Mouse (Mus musculus) kidney, adult 2 months (tissue): ENCODE measurements at regions not wholly inside any gene's neighbourhood (a gene's known extent, or its start where the extent isn't known, plus 50 kb on each side); places are given as distances from the start of the nearest gene placed in this dataset.
"Not testable (repeated sequence)": the region's sequence is repeated elsewhere in the genome, so short reads cannot be mapped to it uniquely, and the experiment has no call there.

Source experiments
- DNase-seq: peaks from one replicate; pipeline ENCODE4 v3.0.0; 2021
- H3K27ac ChIP-seq: fragments of 200-500 bp; 2 replicates; pipeline ENCODE4 v1.5.1; 2012; ENCODE audit warnings: low read depth, low read length, control low read depth, inconsistent platforms; ENCODE audit not compliant: insufficient read depth
- H3K27me3 ChIP-seq: fragments of 200-500 bp; replicated peaks from 2 replicates; pipeline ENCODE4 v1.6.1; 2012; ENCODE audit warnings: mild to moderate bottlenecking, moderate library complexity, low read length, inconsistent platforms; ENCODE audit not compliant: control insufficient read depth, insufficient read depth
- H3K36me3 ChIP-seq: fragments of 200-500 bp; 2 replicates; pipeline ENCODE4 v1.6.1; 2012; ENCODE audit warnings: mild to moderate bottlenecking, moderate library complexity, low read length, inconsistent platforms; ENCODE audit not compliant: control insufficient read depth, insufficient read depth
- H3K4me1 ChIP-seq: fragments of 200-500 bp; 2 replicates; pipeline ENCODE4 v1.6.1; 2011; ENCODE audit warnings: low read length; ENCODE audit not compliant: control insufficient read depth, insufficient read depth
- H3K4me3 ChIP-seq: fragments of 200-500 bp; 2 replicates; pipeline ENCODE4 v1.5.1; 2011; ENCODE audit warnings: mild to moderate bottlenecking, low read depth, low read length, control low read depth; ENCODE audit not compliant: insufficient read depth
- CTCF ChIP-seq: fragments of 200-500 bp; conservative IDR thresholded peaks from 2 replicates; pipeline ENCODE4 v1.5.1; 2011; ENCODE audit warnings: low read depth, mild to moderate bottlenecking, control low read depth, low read length, moderate library complexity, mixed read lengths; ENCODE audit not compliant: insufficient read depth, insufficient read length
- POLR2A ChIP-seq: fragments of 200-500 bp; IDR thresholded peaks from one replicate; pipeline ENCODE4 v1.6.1; 2011; ENCODE audit warnings: low read depth, low read length, control low read depth
- WGBS: fragments of 180-500 bp; shearing (Covaris S2); methylation state at CpG from one replicate; pipeline ENCODE4 v1.1.7; 2018; 5-methylcytosine and 5-hydroxymethylcytosine counted together

DNA sequence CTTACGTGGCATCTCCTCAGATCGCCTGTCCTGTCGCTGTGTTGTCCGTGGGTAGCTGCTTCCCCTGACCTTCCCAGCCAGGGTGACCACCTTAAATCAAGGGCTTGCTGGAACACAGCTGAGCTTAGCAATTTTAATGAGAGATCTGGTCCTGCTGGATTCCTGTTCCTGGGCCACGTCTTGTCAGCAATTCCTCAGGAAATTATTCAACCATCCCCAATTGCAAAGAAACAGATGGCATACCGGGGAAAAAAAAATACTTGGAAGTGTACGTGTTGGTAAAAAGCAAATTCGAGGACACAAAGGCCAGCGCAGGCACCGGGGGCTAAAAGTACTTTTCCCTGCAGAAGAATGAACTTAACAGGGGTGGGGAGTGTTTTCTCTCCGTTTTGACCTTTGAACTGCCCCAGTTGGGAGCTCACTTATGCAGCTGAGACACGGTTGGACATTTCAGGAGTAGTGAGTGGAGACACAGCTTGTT, 107.0 kb upstream of the Rhobtb1 start:
- DNase-seq, result peak; percentile 74
- 25% methylated on average over 12 of the region's 12 CpGs for whole genome bisulfite sequencing

DNA sequence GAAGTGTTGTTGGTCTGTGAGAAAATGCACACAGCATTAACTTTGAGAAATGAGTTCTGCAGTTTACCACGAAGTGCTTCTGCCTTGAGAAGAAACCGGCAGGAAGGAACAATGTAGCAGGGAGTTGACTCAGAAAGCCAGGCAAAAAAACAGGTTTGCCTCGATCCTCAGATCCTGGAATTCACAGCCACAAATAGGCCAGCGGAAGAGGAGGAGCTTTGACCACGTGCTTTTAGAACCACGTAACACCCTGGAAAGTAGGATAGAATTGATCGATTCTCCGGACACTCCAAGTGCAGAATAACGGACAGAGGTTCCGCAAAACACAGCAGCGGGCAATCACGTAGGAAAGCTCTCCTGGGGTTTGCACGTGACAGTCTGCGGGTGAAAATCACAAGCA, 106.0 kb upstream of the Rhobtb1 start:
- no peak for DNase-seq
- H3K4me3 ChIP-seq, result no peak overlapping the region
- H3K27me3 ChIP-seq, result no peaks in the 10 kb centered on the region
- 71% methylated on average over 14 of the region's 14 CpGs for WGBS
- no peaks in the 10 kb centered on the region for H3K36me3 ChIP-seq
- H3K4me1 ChIP-seq, result no peaks in the 10 kb centered on the region; the same call in 1 of the 2 replicates
- TF ChIP-seq POLR2A (no peak), CTCF (no peak)
- H3K27ac ChIP-seq, result no peak overlapping the region

More for the DNA sequence above, 107.0 kb upstream of the Rhobtb1 start:
- no peaks in the 10 kb centered on the region for H3K27me3 ChIP-seq
- H3K27ac ChIP-seq, result peak overlapping the region; percentile 36; the same call in 1 of the 2 replicates
- H3K4me1 ChIP-seq, result no peaks in the 10 kb centered on the region; the same call in 1 of the 2 replicates
- no peaks in the 10 kb centered on the region for H3K36me3 ChIP-seq
- no peak for TF ChIP-seq CTCF
- TF ChIP-seq POLR2A, result no peak
- no peak overlapping the region for H3K4me3 ChIP-seq

DNA sequence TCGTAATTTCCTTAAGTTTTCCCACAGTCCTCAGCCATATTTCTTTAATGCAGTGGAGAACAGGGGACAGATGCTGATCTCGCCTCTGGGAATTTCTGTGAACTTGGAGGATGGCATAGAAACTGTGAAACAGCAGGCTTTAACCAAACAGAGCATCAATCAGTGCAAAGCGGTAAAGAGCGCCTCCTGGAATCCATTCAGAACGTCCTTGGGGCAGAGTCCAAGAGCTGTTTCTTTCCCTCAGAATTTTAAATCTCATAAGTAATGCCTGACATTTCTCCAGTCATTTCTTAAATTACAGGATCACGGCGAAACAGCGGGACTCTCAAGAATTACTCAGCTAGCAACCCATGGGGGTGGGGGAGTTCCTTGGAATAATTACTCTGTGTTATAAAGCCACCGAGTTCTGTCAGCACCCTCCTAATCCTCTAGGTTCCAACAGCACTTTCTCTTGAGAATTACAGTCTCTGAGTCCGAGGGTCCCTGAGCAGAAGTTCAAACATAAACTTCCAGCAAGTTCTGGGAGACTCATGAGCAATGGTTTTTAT, 105.2 kb upstream of the Rhobtb1 start:
- no peak overlapping the region for H3K27ac ChIP-seq
- H3K4me1 ChIP-seq, result no peaks in the 10 kb centered on the region; the same call in 1 of the 2 replicates
- no peaks in the 10 kb centered on the region for H3K36me3 ChIP-seq
- WGBS, result 37% methylated on average over 10 of the region's 10 CpGs
- peak; percentile 33 for DNase-seq
- no peaks in the 10 kb centered on the region for H3K27me3 ChIP-seq
- H3K4me3 ChIP-seq, result no peak overlapping the region
- TF ChIP-seq CTCF, result no peak
- no peak for TF ChIP-seq POLR2A

DNA sequence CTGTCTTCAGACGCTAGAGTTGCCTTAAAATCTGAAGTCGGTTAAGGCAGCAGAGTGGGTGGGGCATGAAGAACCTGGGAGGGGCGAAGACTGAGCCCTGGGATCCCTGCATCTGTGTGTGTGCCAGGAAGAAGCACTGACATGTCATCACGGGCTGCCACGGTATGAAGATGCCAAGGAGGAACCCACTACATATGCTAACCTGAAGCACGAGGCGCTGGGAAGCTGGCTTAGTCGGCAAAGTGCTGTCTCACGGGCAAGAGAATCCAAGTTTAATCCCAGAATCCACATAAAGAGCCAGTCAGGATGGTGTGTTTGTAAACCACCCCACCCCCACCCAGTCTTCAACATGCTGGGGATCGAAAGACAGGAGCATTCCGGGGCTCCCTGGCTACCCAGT, 73.2 kb upstream of the Rhobtb1 start:
- Histone ChIP-seq H3K4me3 (no peak overlapping the region), H3K27me3 (no peaks in the 10 kb centered on the region), H3K27ac (no peak overlapping the region), H3K4me1 (no peaks in the 10 kb centered on the region), H3K36me3 (no peaks in the 10 kb centered on the region)
- DNase-seq, result no peak
- TF ChIP-seq CTCF (no peak), POLR2A (no peak)
- 88% methylated on average over 11 of the region's 11 CpGs for WGBS

DNA sequence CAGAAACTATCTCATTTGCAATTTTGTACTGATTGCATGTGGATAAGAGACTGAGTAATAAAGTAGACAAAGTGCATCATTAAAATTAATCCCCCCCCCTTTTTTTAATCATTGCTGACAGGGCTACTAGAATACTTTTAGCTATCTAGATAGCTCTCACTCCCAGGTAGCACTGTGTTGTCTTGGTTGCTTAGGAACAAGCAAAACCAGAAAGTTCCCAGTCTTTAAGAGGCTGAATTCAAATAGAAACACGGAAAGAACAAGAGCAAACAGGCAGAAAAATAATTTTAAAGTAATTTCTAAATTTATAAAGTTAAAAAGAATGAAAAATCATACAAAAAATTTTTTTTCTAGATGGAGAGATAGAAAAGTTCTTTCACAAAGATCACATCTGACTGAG, 65.0 kb upstream of the Rhobtb1 start:
- no peaks in the 10 kb centered on the region for H3K4me1 ChIP-seq
- no peaks in the 10 kb centered on the region for H3K27me3 ChIP-seq
- TF ChIP-seq POLR2A (no peak), CTCF (no peak)
- H3K27ac ChIP-seq, result no peak overlapping the region
- 81% methylated on average over 1 of the region's 1 CpGs for WGBS
- no peak for DNase-seq
- no peak overlapping the region for H3K4me3 ChIP-seq
- no peaks in the 10 kb centered on the region for H3K36me3 ChIP-seq

DNA sequence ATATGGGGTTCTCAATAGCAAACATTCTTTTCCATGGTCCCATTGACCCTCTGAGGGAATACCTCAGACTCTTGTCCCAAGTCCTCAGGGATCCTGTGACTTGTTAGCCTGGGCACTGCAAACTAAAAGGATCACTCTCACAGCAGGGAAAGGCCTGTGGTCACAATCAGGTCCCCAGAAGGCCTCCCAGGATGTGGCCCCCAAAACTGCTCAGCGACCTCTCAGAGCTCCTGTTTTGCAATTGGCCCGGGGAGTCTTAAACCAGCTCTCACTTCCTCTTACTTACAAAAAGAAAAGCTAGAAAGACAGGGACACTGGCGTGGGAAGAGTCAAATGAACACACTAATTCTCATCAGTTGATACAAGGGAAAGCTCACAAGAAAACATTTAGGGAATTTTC, 59.4 kb upstream of the Rhobtb1 start:
- no peak for DNase-seq
- TF ChIP-seq POLR2A, result no peak
- no peak for TF ChIP-seq CTCF
- H3K4me1 ChIP-seq, result no peaks in the 10 kb centered on the region
- no peak overlapping the region for H3K4me3 ChIP-seq
- 81% methylated on average over 3 of the region's 3 CpGs for WGBS
- H3K36me3 ChIP-seq, result no peaks in the 10 kb centered on the region
- H3K27ac ChIP-seq, result no peak overlapping the region
- no peaks in the 10 kb centered on the region for H3K27me3 ChIP-seq

DNA sequence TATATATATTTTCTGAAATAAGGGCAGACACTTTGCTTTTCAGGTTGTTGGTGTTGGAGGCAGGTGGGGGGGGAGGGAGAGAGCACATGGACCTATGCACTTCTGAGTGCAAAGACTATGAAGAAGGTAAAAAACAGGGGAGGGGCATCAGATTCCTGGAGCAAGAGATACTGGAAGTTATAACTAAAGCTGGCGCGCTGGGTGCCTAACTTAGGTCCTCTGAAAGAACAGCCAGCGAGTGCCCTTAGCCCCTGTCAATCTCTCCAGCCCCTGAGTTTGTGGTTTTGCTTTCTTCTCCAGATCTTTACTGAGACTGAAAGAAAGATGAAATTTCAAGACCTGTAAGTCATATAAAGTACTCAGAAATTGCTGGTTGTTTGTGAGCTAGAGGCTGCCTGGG, 51.2 kb upstream of the Rhobtb1 start:
- no peak overlapping the region for H3K4me3 ChIP-seq
- DNase-seq, result no peak
- H3K36me3 ChIP-seq, result no peaks in the 10 kb centered on the region
- H3K27me3 ChIP-seq, result no peaks in the 10 kb centered on the region
- H3K4me1 ChIP-seq, result no peaks in the 10 kb centered on the region
- H3K27ac ChIP-seq, result no peak overlapping the region
- TF ChIP-seq CTCF (no peak), POLR2A (no peak)
- 93% methylated on average over 3 of the region's 3 CpGs for WGBS

DNA sequence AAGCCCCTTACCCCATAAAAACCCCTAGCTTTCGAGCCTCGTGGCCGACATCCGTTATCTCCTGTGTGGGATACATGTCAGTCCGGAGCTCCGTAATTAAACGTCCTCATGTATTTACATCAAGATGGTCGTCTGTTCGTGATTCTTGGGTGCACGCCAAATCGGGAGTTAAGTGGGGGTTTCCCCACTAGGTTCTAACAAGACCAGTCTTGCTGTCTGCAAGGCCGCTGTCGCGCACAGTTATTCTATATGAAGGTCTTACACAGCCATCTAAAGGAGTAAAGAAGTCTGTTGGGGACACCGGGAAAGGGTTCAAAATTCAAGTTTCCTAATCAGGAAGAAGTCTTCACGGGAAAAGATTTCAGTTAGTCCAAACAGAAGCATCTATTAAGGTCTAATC, 50.5 kb upstream of the Rhobtb1 start:
- not testable (repeated sequence) for DNase-seq, H3K4me3 ChIP-seq, H3K27me3 ChIP-seq, H3K36me3 ChIP-seq, H3K27ac ChIP-seq, H3K4me1 ChIP-seq
- WGBS, result 73% methylated on average over 16 of the region's 16 CpGs
